In the genomic region with DNA sequence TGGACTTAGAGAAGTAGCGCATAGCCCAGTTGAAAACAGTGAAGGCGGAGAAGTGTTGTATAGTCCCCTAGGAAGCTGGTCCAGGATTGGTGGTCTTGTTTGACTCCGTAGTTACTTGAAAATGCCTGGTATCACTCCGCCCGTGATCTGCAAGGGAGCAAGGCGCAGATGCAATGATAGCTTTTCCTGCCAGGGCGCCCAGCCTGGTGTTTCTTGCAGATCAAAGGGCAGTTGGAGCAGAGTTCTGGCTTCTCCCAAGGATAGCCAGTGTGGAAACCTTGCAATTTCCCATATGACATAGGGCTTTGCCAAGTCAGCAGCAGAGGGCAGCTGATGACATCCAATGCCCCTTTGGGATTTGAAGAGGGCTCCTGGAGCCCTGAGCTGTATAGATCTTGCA, we compare ENCODE assay signal across 15 mouse cellular contexts. TPM values are rescaled to one million over a fixed set of nuclear protein-coding genes. Genes with fewer than 3 reads are reported as not detected.
DNase-seq lines count a peak whose midpoint lies in the region; ATAC-seq and TF ChIP-seq lines count a peak whose summit lies in the region.
"Had no signal": no experiment of that assay in that cellular context is flagged by ENCODE, and none has a peak within 500 bp of the region (broad histone marks: within the 10 kb centered on the region; RNA-seq: fewer than 3 reads in every experiment).

No protein-coding gene starts in this region.

- peak overlapping the region; percentile 77 for H3K27ac ChIP-seq in heart, adult 2 months
- H3K27ac ChIP-seq in kidney, embryonic 16.5 days (ENCODE audit: low read length) = no peak overlapping the region
- no peak overlapping the region for H3K27ac ChIP-seq in embryonic facial prominence, embryonic 10.5 days (replicated peaks)
- H3K27ac ChIP-seq in limb, embryonic 13.5 days = no peak overlapping the region
- no peak overlapping the region for H3K27ac ChIP-seq in midbrain, postnatal 0 days (ENCODE audit: low read depth, low read length)
- H3K27ac ChIP-seq: forebrain, embryonic 10.5 days; midbrain, embryonic 12.5 days had no signal

- DNase-seq in heart, adult 2 months = no peak
- DNase-seq in heart, postnatal 14 days = no peak
- no peak for DNase-seq in kidney, postnatal 14 days
- no peak for DNase-seq in embryonic facial prominence, embryonic 10.5 days (ENCODE audit: low spot score)
- DNase-seq in right cerebral cortex, postnatal 10 days (ENCODE audit: low spot score in 2 of 2) = no peak
- no peak for DNase-seq in midbrain, postnatal 0 days (ENCODE audit: low spot score)
- DNase-seq: cerebellum, adult 2 months; lung, postnatal 14 days; thymus, postnatal 25 days had no signal

- TF ChIP-seq POLR2A in heart, adult 2 months (IDR thresholded peaks at IDR 0.05; ENCODE audit: insufficient read depth, low read depth, low read length) = no peak

- peaks cover 4% of the 10 kb centered on the region for H3K4me1 ChIP-seq in heart, adult 2 months (ENCODE audit: control insufficient read depth, insufficient read depth, low read length)
- peaks cover 7% of the 10 kb centered on the region; the same call in 1 of the 2 replicates for H3K4me1 ChIP-seq in kidney, embryonic 16.5 days (ENCODE audit: insufficient read depth, low read length)
- peaks cover 12% of the 10 kb centered on the region for H3K4me1 ChIP-seq in embryonic facial prominence, embryonic 10.5 days
- peaks cover 14% of the 10 kb centered on the region for H3K4me1 ChIP-seq in limb, embryonic 13.5 days
- no peaks in the 10 kb centered on the region for H3K4me1 ChIP-seq in midbrain, postnatal 0 days (ENCODE audit: insufficient read depth, low read length)

- no peak for TF ChIP-seq CTCF in heart, adult 2 months (IDR thresholded peaks at IDR 0.05)
- no peak for TF ChIP-seq CTCF in midbrain, postnatal 0 days (IDR thresholded peaks at IDR 0.05)

- no peak for TF ChIP-seq EP300 in heart, adult 2 months (IDR thresholded peaks at IDR 0.05; ENCODE audit: insufficient read depth, low read depth, low read length)

- no peaks in the 10 kb centered on the region; the same call in 1 of the 2 replicates for H3K79me2 ChIP-seq in heart, adult 2 months (replicated peaks; ENCODE audit: control insufficient read depth, insufficient read depth, low read length)

- intact Hi-C loops in heart, adult 2 months (cut with DNase I) = loop anchor here (2.0 kb wide), 2 partner anchors 17 to 81 kb away; no protein-coding TSS in a partner anchor
- intact Hi-C loops in heart, postnatal 14 days (cut with DNase I) = loop anchor here (2.0 to 5.0 kb wide), 3 partner anchors 43 to 81 kb away; no protein-coding TSS in a partner anchor

- 0 out of 2 replicates have a peak, but pooled peaks cover 1% of the 10 kb centered on the region for H3K27me3 ChIP-seq in heart, adult 2 months (ENCODE audit: control insufficient read depth, insufficient read depth, low read length)
- H3K27me3 ChIP-seq in kidney, embryonic 16.5 days (ENCODE audit: insufficient read depth, low read length) = peaks cover 44% of the 10 kb centered on the region
- H3K27me3 ChIP-seq in embryonic facial prominence, embryonic 10.5 days (replicated peaks; ENCODE audit: low read depth, poor library complexity, severe bottlenecking) = peaks cover 68% of the 10 kb centered on the region
- peaks cover 74% of the 10 kb centered on the region for H3K27me3 ChIP-seq in limb, embryonic 13.5 days
- peaks cover 8% of the 10 kb centered on the region; the same call in 1 of the 2 replicates for H3K27me3 ChIP-seq in midbrain, postnatal 0 days (ENCODE audit: insufficient read depth, low read length)

- no peaks in the 10 kb centered on the region for H3K36me3 ChIP-seq in heart, adult 2 months (ENCODE audit: control insufficient read depth, insufficient read depth, low read length)
- no peaks in the 10 kb centered on the region for H3K36me3 ChIP-seq in kidney, embryonic 16.5 days (ENCODE audit: insufficient read depth, low read length)
- no peaks in the 10 kb centered on the region for H3K36me3 ChIP-seq in embryonic facial prominence, embryonic 10.5 days (replicated peaks)
- no peaks in the 10 kb centered on the region for H3K36me3 ChIP-seq in limb, embryonic 13.5 days
- H3K36me3 ChIP-seq in midbrain, postnatal 0 days (ENCODE audit: insufficient read depth, low read length) = no peaks in the 10 kb centered on the region
- H3K36me3 ChIP-seq: forebrain, embryonic 10.5 days; G1E; midbrain, embryonic 12.5 days had no signal

- no peak overlapping the region for H3K9ac ChIP-seq in heart, adult 2 months (ENCODE audit: low read depth, low read length)
- no peak overlapping the region for H3K9ac ChIP-seq in kidney, embryonic 16.5 days (replicated peaks; ENCODE audit: low read length)
- H3K9ac ChIP-seq in limb, embryonic 13.5 days = no peak overlapping the region
- no peak overlapping the region for H3K9ac ChIP-seq in midbrain, postnatal 0 days (replicated peaks; ENCODE audit: low read length, poor library complexity, severe bottlenecking)
- H3K9ac ChIP-seq: midbrain, embryonic 12.5 days had no signal

- peak overlapping the region; percentile 76 for H3K4me2 ChIP-seq in kidney, embryonic 16.5 days (replicated peaks; ENCODE audit: low read depth, low read length)
- peak overlapping the region; percentile 93 for H3K4me2 ChIP-seq in limb, embryonic 13.5 days (replicated peaks)
- no peak overlapping the region for H3K4me2 ChIP-seq in midbrain, postnatal 0 days (ENCODE audit: low read depth, low read length, poor library complexity, severe bottlenecking)

- H3K4me3 ChIP-seq in heart, adult 2 months = peak overlapping the region; percentile 50
- H3K4me3 ChIP-seq in kidney, embryonic 16.5 days (ENCODE audit: low read length) = peak overlapping the region; percentile 53
- 0 out of 2 replicates have a peak overlapping the region, but pooled peaks have one; percentile 70 for H3K4me3 ChIP-seq in embryonic facial prominence, embryonic 10.5 days
- peak overlapping the region; percentile 56 for H3K4me3 ChIP-seq in limb, embryonic 13.5 days
- no peak overlapping the region for H3K4me3 ChIP-seq in midbrain, postnatal 0 days (ENCODE audit: low read depth, low read length)

- WGBS in heart, adult 2 months = 68% methylated on average over 7 of the region's 7 CpGs
- 68% methylated on average over 7 of the region's 7 CpGs for WGBS in kidney, embryonic 16.5 days
- 75% methylated on average over 7 of the region's 7 CpGs for WGBS in embryonic facial prominence, embryonic 10.5 days
- 75% methylated on average over 7 of the region's 7 CpGs for WGBS in limb, embryonic 13.5 days
- 81% methylated on average over 7 of the region's 7 CpGs for WGBS in midbrain, postnatal 0 days

- no peak for ATAC-seq in kidney, embryonic 16.5 days (ENCODE audit: low FRiP score, low TSS enrichment)
- ATAC-seq in limb, embryonic 13.5 days (ENCODE audit: low FRiP score, low read depth) = no peak
- no peak for ATAC-seq in midbrain, postnatal 0 days (ENCODE audit: low FRiP score)
- ATAC-seq: inflammation-experienced regulatory T-cells, adult 6 months had no signal

- no peaks in the 10 kb centered on the region for H3K9me3 ChIP-seq in kidney, embryonic 16.5 days (ENCODE audit: low read length)
- no peaks in the 10 kb centered on the region for H3K9me3 ChIP-seq in embryonic facial prominence, embryonic 10.5 days
- H3K9me3 ChIP-seq in limb, embryonic 13.5 days = no peaks in the 10 kb centered on the region
- H3K9me3 ChIP-seq in midbrain, postnatal 0 days (ENCODE audit: low read length) = no peaks in the 10 kb centered on the region
- H3K9me3 ChIP-seq: forebrain, embryonic 10.5 days; midbrain, embryonic 12.5 days had no signal

RNA-seq across cellular contexts. Expression of gene Col15a1, which starts 1.5 kb away (rescaled TPM):
- 10 to 100 TPM; 36.9 to 86.4 TPM for total RNA-seq in heart, adult 2 months (2021)
- 97.6 and 161 TPM in 2 replicates for polyA plus RNA-seq in heart, adult 2 months (2012; rRNA removed)
- total RNA-seq in heart, postnatal 14 days (2021) = 100 to 1,000 TPM; 237 to 250 TPM
- 26.5 and 29.1 TPM in 2 replicates for polyA plus RNA-seq in kidney, embryonic 16.5 days (2015; fragmentation: Nextera tagmentation; extraction: Ambion mirVana)
- polyA plus RNA-seq in embryonic facial prominence, embryonic 10.5 days (2016; fragmentation: Nextera tagmentation; extraction: Ambion mirVana) = 6.7 and 8.1 TPM in 2 replicates
- polyA plus RNA-seq in limb, embryonic 13.5 days (2015; fragmentation: Nextera tagmentation; extraction: Ambion mirVana) = 19.1 and 19.3 TPM in 2 replicates
- 8.2 and 20.2 TPM in 2 replicates for total RNA-seq in midbrain, postnatal 0 days (2014; rRNA removed)
- polyA plus RNA-seq in midbrain, postnatal 0 days (2015; fragmentation: Nextera tagmentation; extraction: Ambion mirVana) = 3.8 and 5.3 TPM in 2 replicates
- polyA plus RNA-seq: G1E had no signal
